Mouse (Mus musculus): ENCODE data around the gene Slc4a1. TPM values are rescaled to one million over a fixed set of nuclear protein-coding genes. Genes with fewer than 3 reads are reported as not detected.

The Slc4a1 gene
- polyA plus RNA-seq, 1 experiment from 2014 or later, result 1,073 TPM

DNA sequence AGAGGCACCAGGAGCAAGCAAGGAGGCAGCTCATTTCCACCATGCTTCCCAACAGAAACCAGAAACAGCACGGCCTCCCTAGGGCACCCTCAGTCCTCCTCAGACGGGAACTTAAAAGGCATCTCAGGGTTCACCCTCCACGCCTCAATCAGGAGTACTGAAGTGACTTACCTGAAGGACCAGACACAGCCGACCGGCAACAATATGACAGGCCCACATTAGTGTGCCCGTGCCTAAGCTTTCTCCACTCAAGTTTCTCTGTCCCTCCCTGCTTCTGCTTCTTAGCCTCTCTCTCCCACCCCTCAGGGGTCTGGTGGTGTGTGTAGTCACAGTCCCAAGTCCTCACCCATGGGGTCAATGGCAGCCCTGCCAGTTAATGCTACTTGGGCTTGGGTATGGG is 53.4 kb downstream of the Slc4a1 start:
- Histone ChIP-seq H3K9me3 (replicated peaks) (no peaks in the 10 kb centered on the region), H3K4me3 (replicated peaks) (no peak overlapping the region), H3K27me3 (no peaks in the 10 kb centered on the region), H3K4me2 (no peak overlapping the region), H3K36me3 (replicated peaks) (peaks cover 81% of the 10 kb centered on the region), H3K27ac (replicated peaks) (peak overlapping the region; percentile 49; the same call in 1 of the 2 replicates), H3K9ac (no peak overlapping the region), H3K4me1 (replicated peaks) (peaks cover 78% of the 10 kb centered on the region)
- no peak for ATAC-seq (ENCODE audit: insufficient read depth)
- 81% methylated on average over 6 of the region's 6 CpGs for WGBS (ENCODE audit: insufficient replicate concordance)

DNA sequence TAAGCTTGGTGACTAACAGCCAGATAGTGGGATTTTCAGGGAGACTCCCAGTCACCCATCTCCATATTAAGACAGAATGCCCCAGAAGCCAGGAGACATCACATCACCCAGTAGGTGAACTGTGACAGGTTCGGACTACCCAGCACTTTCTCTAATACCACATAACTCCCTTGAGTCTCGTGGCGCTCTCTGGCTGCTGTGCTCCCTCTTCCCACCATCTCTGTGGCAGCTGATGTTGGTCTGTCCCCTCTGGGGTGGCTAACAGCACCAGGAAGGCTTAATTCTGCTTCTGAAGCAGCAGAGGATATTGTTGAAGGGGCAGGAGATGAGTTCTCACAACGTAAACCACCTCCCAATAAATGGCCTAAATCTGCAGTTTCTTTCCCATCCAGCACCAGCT is 54.0 kb downstream of the Slc4a1 start:
- Histone ChIP-seq H3K36me3 (replicated peaks) (peaks cover 88% of the 10 kb centered on the region), H3K27me3 (no peaks in the 10 kb centered on the region), H3K9ac (no peak overlapping the region), H3K4me1 (replicated peaks) (peaks cover 78% of the 10 kb centered on the region), H3K4me2 (no peak overlapping the region), H3K27ac (replicated peaks) (peak overlapping the region; percentile 49), H3K4me3 (replicated peaks) (no peak overlapping the region), H3K9me3 (replicated peaks) (no peaks in the 10 kb centered on the region)
- 84% methylated on average over 4 of the region's 4 CpGs for WGBS (ENCODE audit: insufficient replicate concordance)
- no peak for ATAC-seq (ENCODE audit: insufficient read depth)

DNA sequence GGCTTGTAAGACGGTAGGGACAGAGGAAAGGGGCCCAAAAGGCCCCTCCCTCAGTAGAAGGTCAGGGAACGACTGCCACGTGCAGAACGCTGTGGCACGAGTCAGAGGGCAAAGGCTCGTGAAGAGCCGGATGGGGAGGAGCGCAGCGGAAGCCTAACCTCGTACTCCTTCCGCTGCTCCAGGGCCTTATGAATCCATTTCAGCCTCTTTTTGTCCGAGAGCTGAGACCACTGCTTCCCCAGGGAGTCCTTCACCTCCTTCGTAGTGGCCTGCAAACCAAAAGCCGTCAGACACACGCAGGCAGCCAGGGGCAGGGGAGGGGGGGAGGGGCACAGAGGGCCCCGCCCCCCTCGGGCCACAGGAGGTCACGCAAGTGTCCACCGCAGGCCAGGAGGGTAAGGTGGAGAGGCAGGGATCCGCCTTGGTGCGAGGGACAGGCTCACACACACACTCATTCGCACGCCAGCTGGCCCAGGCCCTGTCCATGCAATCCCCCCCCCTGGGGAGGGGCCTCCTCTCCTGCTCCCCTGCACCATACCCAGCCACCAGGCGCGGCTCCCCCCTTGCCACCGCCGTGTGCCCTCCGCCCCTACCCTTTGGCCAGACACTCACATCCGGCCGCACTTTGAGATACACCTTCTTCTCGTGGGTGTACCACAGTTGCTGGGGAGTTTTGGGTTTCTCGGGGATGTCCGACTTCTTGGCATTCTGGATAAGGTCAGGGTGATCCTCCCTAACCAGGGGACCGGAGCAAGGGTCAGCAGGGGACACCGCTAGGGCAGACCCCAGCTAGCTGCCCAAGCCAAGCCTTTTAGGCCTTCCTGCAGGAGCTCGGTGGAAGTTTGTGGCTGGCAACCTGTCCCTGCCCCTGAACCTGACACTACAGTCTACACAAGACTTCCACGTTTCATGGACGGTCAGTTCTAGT is 55.0 kb downstream of the Slc4a1 start:
- H3K4me1 ChIP-seq (replicated peaks), result peaks cover 73% of the 10 kb centered on the region
- H3K9me3 ChIP-seq (replicated peaks), result no peaks in the 10 kb centered on the region
- ATAC-seq (ENCODE audit: insufficient read depth), result no peak
- H3K4me3 ChIP-seq (replicated peaks), result peak overlapping the region; percentile 11; the same call in 1 of the 2 replicates
- peak overlapping the region; percentile 78 for H3K4me2 ChIP-seq
- peaks cover 97% of the 10 kb centered on the region for H3K36me3 ChIP-seq (replicated peaks)
- 0 out of 2 replicates have a peak overlapping the region, but pooled peaks have one; percentile 6 for H3K9ac ChIP-seq
- H3K27ac ChIP-seq (replicated peaks), result peak overlapping the region; percentile 49; the same call in 1 of the 2 replicates
- H3K27me3 ChIP-seq, result no peaks in the 10 kb centered on the region
- 59% methylated on average over 38 of the region's 38 CpGs for WGBS (ENCODE audit: insufficient replicate concordance)

DNA sequence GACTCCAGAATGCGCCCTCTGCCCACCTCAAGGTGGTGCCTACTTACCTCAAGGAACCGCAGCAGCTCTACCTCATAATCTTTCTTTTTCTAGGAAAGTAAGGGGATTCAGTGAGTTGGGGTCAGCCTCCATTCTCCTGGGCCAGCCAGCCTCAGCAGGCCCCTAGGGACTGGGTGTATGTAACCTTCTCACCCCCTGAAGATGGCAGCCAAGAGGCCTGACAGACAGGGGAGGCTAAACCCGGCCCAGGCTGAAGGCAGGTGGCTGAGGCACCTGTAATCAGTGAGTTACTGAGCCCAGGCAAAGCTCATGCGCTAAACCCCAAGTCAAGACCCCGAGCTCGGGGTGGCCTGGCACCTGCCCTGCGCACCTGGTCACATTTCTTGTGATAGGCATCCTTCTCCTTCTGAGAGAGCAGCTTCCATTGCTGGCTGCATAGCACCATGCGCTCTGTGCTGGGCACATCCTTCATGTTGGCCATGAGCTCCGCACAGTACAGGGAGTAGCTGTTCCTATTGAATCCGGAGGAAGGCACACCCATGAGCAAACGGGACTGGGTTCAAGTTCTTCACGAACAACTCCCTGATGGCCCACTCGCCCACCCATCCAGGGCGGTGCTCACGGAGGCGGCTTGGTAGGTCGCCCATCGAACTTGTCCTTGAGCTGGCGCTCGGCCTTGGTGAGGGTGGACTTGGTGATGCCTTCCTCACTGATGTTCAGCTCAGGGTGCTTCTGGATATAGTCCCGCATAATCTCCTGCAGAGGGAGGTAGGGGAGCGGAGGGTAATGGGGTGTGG is 56.0 kb downstream of the Slc4a1 start:
- peak overlapping the region; percentile 45 for H3K9ac ChIP-seq
- H3K4me2 ChIP-seq, result peak overlapping the region; percentile 78
- H3K36me3 ChIP-seq (replicated peaks), result peaks cover 98% of the 10 kb centered on the region
- peak overlapping the region; percentile 55 for H3K4me3 ChIP-seq (replicated peaks)
- peak overlapping the region; percentile 74 for H3K27ac ChIP-seq (replicated peaks)
- ATAC-seq (ENCODE audit: insufficient read depth), result no peak
- peaks cover 66% of the 10 kb centered on the region for H3K4me1 ChIP-seq (replicated peaks)
- H3K27me3 ChIP-seq, result no peaks in the 10 kb centered on the region
- H3K9me3 ChIP-seq (replicated peaks), result no peaks in the 10 kb centered on the region
- 75% methylated on average over 22 of the region's 22 CpGs for WGBS (ENCODE audit: insufficient replicate concordance)

DNA sequence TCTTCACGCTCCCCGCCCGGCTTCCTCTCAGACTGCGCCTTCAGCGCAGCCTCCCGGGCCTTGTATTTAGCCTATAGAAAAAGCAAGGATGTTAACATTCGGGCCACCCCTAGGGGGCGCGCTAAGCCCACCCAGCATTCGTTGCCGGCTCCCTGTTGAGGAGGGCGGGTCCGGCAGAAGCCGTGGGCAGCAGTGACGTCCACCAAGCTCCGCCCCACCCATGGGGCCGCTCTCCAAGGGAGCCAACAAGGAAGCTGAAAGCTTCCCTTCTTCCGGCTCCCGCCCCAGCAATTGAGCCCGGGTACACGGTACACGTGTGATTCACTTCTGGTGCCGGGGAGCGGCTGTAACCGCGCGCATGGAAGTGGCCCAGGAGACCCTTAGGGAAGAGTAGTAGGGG is 57.0 kb downstream of the Slc4a1 start:
- under 1% methylated on average over 27 of the region's 27 CpGs for WGBS (ENCODE audit: insufficient replicate concordance)
- Histone ChIP-seq H3K4me2 (peak overlapping the region; percentile 78), H3K4me3 (replicated peaks) (peak overlapping the region; percentile 55), H3K9ac (peak overlapping the region; percentile 46), H3K27me3 (no peaks in the 10 kb centered on the region), H3K4me1 (replicated peaks) (peaks cover 58% of the 10 kb centered on the region), H3K36me3 (replicated peaks) (peaks cover 89% of the 10 kb centered on the region), H3K9me3 (replicated peaks) (no peaks in the 10 kb centered on the region), H3K27ac (replicated peaks) (peak overlapping the region; percentile 74)
- peak; percentile 92 for ATAC-seq (ENCODE audit: insufficient read depth)

DNA sequence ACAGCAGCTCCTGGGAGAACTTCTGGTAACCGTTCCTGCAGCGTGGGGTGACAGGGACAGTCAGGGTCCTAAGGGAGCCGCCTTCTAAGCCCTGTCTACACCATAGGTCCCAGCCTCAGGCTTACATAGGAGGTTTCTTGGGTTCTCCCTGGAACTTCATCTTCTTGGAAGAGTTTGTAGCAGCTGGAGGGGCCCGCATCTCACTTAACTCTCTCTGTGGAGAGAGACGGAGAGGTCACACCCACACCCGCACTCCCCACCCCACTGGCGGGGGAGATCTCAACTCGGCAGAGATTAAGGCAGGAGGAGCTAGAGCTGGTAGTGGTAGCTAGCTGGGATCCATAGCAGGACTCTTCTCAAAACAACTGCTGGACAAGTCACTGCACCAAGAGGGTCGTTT is 57.9 kb downstream of the Slc4a1 start:
- Histone ChIP-seq H3K9me3 (replicated peaks) (no peaks in the 10 kb centered on the region), H3K9ac (no peak overlapping the region), H3K27me3 (no peaks in the 10 kb centered on the region), H3K4me2 (no peak overlapping the region), H3K27ac (replicated peaks) (no peak overlapping the region), H3K4me1 (replicated peaks) (peaks cover 56% of the 10 kb centered on the region), H3K36me3 (replicated peaks) (peaks cover 80% of the 10 kb centered on the region), H3K4me3 (replicated peaks) (no peak overlapping the region)
- ATAC-seq (ENCODE audit: insufficient read depth), result no peak
- WGBS (ENCODE audit: insufficient replicate concordance), result 64% methylated on average over 9 of the region's 9 CpGs

DNA sequence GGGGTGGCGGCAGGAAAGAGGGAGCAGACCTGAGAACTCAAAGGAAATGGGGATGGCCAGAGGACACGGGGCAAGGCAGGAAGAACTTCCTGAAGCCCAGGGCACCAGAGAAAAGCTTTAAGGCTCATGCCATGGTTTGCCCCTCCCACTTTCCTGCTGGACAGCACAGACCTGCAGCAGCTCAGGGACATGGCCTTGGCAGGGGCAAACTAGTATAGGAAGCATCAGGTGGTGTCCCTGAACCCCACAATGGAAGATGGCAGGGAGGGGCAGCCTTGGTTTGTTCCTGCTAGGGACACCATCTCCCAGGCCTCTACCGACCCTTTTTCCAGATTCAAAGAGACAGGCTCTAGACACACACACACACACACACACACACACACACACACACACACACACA is 60.6 kb downstream of the Slc4a1 start:
- H3K36me3 ChIP-seq (replicated peaks), result peaks cover 53% of the 10 kb centered on the region
- H3K27ac ChIP-seq (replicated peaks), result no peak overlapping the region
- 58% methylated on average over 3 of the region's 3 CpGs for WGBS (ENCODE audit: insufficient replicate concordance)

DNA sequence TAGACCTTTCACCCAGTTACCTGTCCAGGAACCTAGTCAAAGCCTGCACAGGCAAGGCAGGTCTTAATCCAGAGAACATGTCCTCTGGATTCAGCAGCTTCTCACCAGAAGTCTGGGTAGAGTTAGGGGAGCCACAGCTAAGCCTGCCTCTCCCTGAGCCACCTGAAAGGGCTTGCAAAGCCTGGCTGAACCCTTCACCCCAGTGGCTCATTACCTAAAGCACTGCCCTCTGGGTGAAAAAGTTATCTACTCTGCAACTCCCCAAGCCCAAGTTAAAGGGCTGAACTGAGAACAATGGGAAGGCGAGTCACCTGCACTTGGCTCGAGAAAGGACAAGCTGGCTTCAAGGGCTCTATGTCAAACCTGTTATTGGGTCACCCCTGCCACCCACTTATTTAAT is 61.9 kb downstream of the Slc4a1 start:
- Histone ChIP-seq H3K9ac (no peak overlapping the region), H3K4me3 (replicated peaks) (no peak overlapping the region), H3K27ac (replicated peaks) (no peak overlapping the region), H3K36me3 (replicated peaks) (peaks cover 40% of the 10 kb centered on the region), H3K4me2 (no peak overlapping the region), H3K4me1 (replicated peaks) (peaks cover 22% of the 10 kb centered on the region), H3K9me3 (replicated peaks) (no peaks in the 10 kb centered on the region), H3K27me3 (no peaks in the 10 kb centered on the region)
- WGBS (ENCODE audit: insufficient replicate concordance), result 66% methylated on average over 2 of the region's 2 CpGs
- no peak for ATAC-seq (ENCODE audit: insufficient read depth)

More for the DNA sequence above, 60.6 kb downstream of the Slc4a1 start:
- Histone ChIP-seq H3K9me3 (replicated peaks) (no peaks in the 10 kb centered on the region), H3K9ac (no peak overlapping the region), H3K4me1 (replicated peaks) (peaks cover 29% of the 10 kb centered on the region), H3K4me3 (replicated peaks) (no peak overlapping the region), H3K4me2 (no peak overlapping the region), H3K27me3 (no peaks in the 10 kb centered on the region)
- no peak for ATAC-seq (ENCODE audit: insufficient read depth)

DNA sequence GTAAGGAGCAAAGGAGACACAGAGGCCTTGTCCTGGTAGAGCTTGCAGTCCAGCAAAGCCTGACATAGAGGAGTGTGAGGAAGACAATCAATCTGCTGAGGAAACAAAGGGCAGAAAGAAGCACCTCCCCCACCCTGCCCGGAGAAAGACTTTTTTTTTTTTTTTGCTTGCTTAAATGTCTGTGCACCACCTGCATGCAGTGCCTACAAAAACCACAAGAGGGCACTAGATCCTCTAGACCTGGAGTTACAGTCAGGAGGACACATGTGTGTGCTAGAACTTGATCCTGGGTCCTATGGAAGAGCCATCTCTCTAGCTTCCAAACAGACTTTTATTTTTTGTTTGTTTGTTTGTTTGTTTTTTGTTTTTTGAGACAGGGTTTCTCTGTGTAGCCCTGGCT is 66.2 kb downstream of the Slc4a1 start:
- Histone ChIP-seq H3K4me1 (replicated peaks) (peaks cover 36% of the 10 kb centered on the region), H3K36me3 (replicated peaks) (no peaks in the 10 kb centered on the region), H3K27ac (replicated peaks) (no peak overlapping the region), H3K9ac (no peak overlapping the region), H3K4me2 (no peak overlapping the region), H3K9me3 (replicated peaks) (no peaks in the 10 kb centered on the region), H3K4me3 (replicated peaks) (no peak overlapping the region), H3K27me3 (no peaks in the 10 kb centered on the region)
- ATAC-seq (ENCODE audit: insufficient read depth), result no peak
- WGBS (ENCODE audit: insufficient replicate concordance), result 9% methylated on average over 1 of the region's 1 CpGs

All from liver, embryonic 15.5 days (tissue).